Mouse (Mus musculus) kidney, embryonic 15.5 days (tissue): ENCODE measurements at regions not wholly inside any gene's neighbourhood (a gene's known extent, or its start where the extent isn't known, plus 50 kb on each side); places are given as distances from the start of the nearest gene placed in this dataset.

Source experiments
- ATAC-seq: fragments of 200-750 bp; cut with Nextera tagmentation; replicated peaks from 2 replicates; pipeline ENCODE4 v1.8.0; 2017; ENCODE audit warnings: moderate TSS enrichment; ENCODE audit not compliant: low FRiP score
- H3K27ac ChIP-seq: fragments of 300-500 bp; sonication (generic); 2 replicates; pipeline ENCODE4 v1.5.1; 2015; ENCODE audit warnings: mild to moderate bottlenecking, inconsistent platforms
- H3K27me3 ChIP-seq: fragments of 300-500 bp; sonication (generic); 2 replicates; pipeline ENCODE4 v1.6.1; 2015; ENCODE audit warnings: inconsistent platforms
- H3K36me3 ChIP-seq: fragments of 300-500 bp; sonication (generic); 2 replicates; pipeline ENCODE4 v1.6.1; 2015; ENCODE audit warnings: inconsistent platforms
- H3K4me1 ChIP-seq: fragments of 300-500 bp; sonication (generic); 2 replicates; pipeline ENCODE4 v1.6.1; 2015; ENCODE audit warnings: inconsistent platforms
- H3K4me2 ChIP-seq: fragments of 300-500 bp; sonication (generic); 2 replicates; pipeline ENCODE4 v1.6.1; 2015; ENCODE audit warnings: moderate library complexity, mild to moderate bottlenecking, inconsistent platforms
- H3K4me3 ChIP-seq: fragments of 300-500 bp; sonication (generic); replicated peaks from 2 replicates; pipeline ENCODE4 v1.5.1; 2015; ENCODE audit warnings: mild to moderate bottlenecking, inconsistent platforms
- H3K9ac ChIP-seq: fragments of 300-500 bp; sonication (generic); 2 replicates; pipeline ENCODE4 v1.6.1; 2015; ENCODE audit warnings: mild to moderate bottlenecking, inconsistent platforms
- H3K9me3 ChIP-seq: fragments of 300-500 bp; sonication (generic); replicated peaks from 2 replicates; pipeline ENCODE4 v1.6.1; 2016; ENCODE audit warnings: inconsistent platforms
- WGBS: fragments of 180-500 bp; shearing (Covaris S2); methylation state at CpG from one replicate; pipeline ENCODE4 v1.1.7; 2015; ENCODE audit warnings: mixed read lengths; 5-methylcytosine and 5-hydroxymethylcytosine counted together

GRCm38 (mm10) chr19:18331811-18332210, 299.8 kb downstream of the Ostf1 start:
- no peaks in the 10 kb centered on the region for H3K9me3 ChIP-seq
- no peaks in the 10 kb centered on the region for H3K36me3 ChIP-seq
- H3K4me1 ChIP-seq, result no peaks in the 10 kb centered on the region
- no peak for ATAC-seq
- no peak overlapping the region for H3K27ac ChIP-seq
- H3K9ac ChIP-seq, result no peak overlapping the region
- no peak overlapping the region for H3K4me3 ChIP-seq
- no peak overlapping the region for H3K4me2 ChIP-seq
- no peaks in the 10 kb centered on the region for H3K27me3 ChIP-seq
- WGBS, result 52% methylated on average over 7 of the region's 7 CpGs

GRCm38 (mm10) chr19:18329421-18329820, 302.2 kb downstream of the Ostf1 start:
- Histone ChIP-seq H3K4me1 (no peaks in the 10 kb centered on the region), H3K27ac (no peak overlapping the region), H3K4me2 (no peak overlapping the region), H3K9ac (no peak overlapping the region), H3K36me3 (no peaks in the 10 kb centered on the region), H3K4me3 (no peak overlapping the region), H3K27me3 (no peaks in the 10 kb centered on the region), H3K9me3 (no peaks in the 10 kb centered on the region)
- 77% methylated on average over 2 of the region's 2 CpGs for WGBS
- ATAC-seq, result no peak

GRCm38 (mm10) chr19:18318391-18318944, 313.2 kb downstream of the Ostf1 start:
- no peaks in the 10 kb centered on the region for H3K27me3 ChIP-seq
- WGBS, result 86% methylated on average over 1 of the region's 1 CpGs

GRCm38 (mm10) chr19:18273415-18273814, 358.2 kb downstream of the Ostf1 start:
- Histone ChIP-seq H3K4me2 (no peak overlapping the region), H3K36me3 (no peaks in the 10 kb centered on the region), H3K4me1 (0 out of 2 replicates have a peak, but pooled peaks cover 4% of the 10 kb centered on the region), H3K4me3 (no peak overlapping the region), H3K27me3 (no peaks in the 10 kb centered on the region), H3K9ac (no peak overlapping the region), H3K9me3 (no peaks in the 10 kb centered on the region), H3K27ac (no peak overlapping the region)
- no peak for ATAC-seq
- WGBS, result 35% methylated on average over 1 of the region's 1 CpGs

More at GRCm38 (mm10) chr19:18318391-18318944, 313.2 kb downstream of the Ostf1 start:
- Histone ChIP-seq H3K27ac (no peak overlapping the region), H3K9ac (no peak overlapping the region), H3K4me3 (no peak overlapping the region), H3K4me2 (no peak overlapping the region), H3K4me1 (no peaks in the 10 kb centered on the region), H3K9me3 (no peaks in the 10 kb centered on the region), H3K36me3 (no peaks in the 10 kb centered on the region)
- ATAC-seq, result no peak

- ATAC-seq, result 0 out of 2 replicates have a peak, but pooled peaks have one; percentile 56
- Histone ChIP-seq H3K4me1 (0 out of 2 replicates have a peak, but pooled peaks cover 5% of the 10 kb centered on the region), H3K9ac (no peak overlapping the region), H3K9me3 (no peaks in the 10 kb centered on the region), H3K36me3 (no peaks in the 10 kb centered on the region), H3K4me2 (peak overlapping the region; percentile 36), H3K4me3 (no peak overlapping the region), H3K27me3 (no peaks in the 10 kb centered on the region), H3K27ac (no peak overlapping the region)
- WGBS, result 44% methylated on average over 14 of the region's 14 CpGs
Measured at GRCm38 (mm10) chr19:18255074-18255684, 376.4 kb downstream of the Ostf1 start.

GRCm38 (mm10) chr19:18253333-18253732, 378.3 kb downstream of the Ostf1 start:
- ATAC-seq, result no peak
- H3K27me3 ChIP-seq, result no peaks in the 10 kb centered on the region
- 86% methylated on average over 4 of the region's 4 CpGs for WGBS

More at GRCm38 (mm10) chr19:18253333-18253732, 378.3 kb downstream of the Ostf1 start:
- no peak overlapping the region for H3K4me2 ChIP-seq
- H3K9me3 ChIP-seq, result no peaks in the 10 kb centered on the region
- no peak overlapping the region for H3K27ac ChIP-seq
- H3K4me3 ChIP-seq, result no peak overlapping the region
- H3K9ac ChIP-seq, result no peak overlapping the region
- H3K36me3 ChIP-seq, result no peaks in the 10 kb centered on the region
- 0 out of 2 replicates have a peak, but pooled peaks cover 5% of the 10 kb centered on the region for H3K4me1 ChIP-seq
